Mouse (Mus musculus) G1E (cell line): ENCODE measurements at regions not wholly inside any gene's neighbourhood (a gene's known extent, or its start where the extent isn't known, plus 50 kb on each side); places are given as distances from the start of the nearest gene placed in this dataset.

Source experiments
- ATAC-seq: 2 replicates; pipeline ENCODE4 v1.8.0; 2016; ENCODE audit warnings: mild to moderate bottlenecking; ENCODE audit not compliant: insufficient number of reproducible peaks, poor library complexity, low FRiP score, severe bottlenecking; ENCODE audit errors: extremely low read depth
- DNase-seq: peaks from one replicate; pipeline ENCODE4 v3.0.0; 2012; ENCODE audit warnings: low spot score
- H3K27me3 ChIP-seq: 2 replicates; pipeline ENCODE4 v1.6.1; 2012; ENCODE audit warnings: mild to moderate bottlenecking, low read length, inconsistent platforms; ENCODE audit not compliant: insufficient read depth
- H3K36me3 ChIP-seq: replicated peaks from 2 replicates; pipeline ENCODE3; 2012; ENCODE audit warnings: mild to moderate bottlenecking, inconsistent platforms
- H3K4me1 ChIP-seq: 2 replicates; pipeline ENCODE4 v1.6.1; 2012; ENCODE audit warnings: low read depth, low read length, inconsistent platforms, mixed read lengths; ENCODE audit not compliant: insufficient read depth
- H3K4me3 ChIP-seq: 2 replicates; pipeline ENCODE4 v1.5.1; 2012; ENCODE audit warnings: low read depth, mild to moderate bottlenecking, inconsistent platforms, low read length, moderate library complexity, mixed read lengths
- H3K9me3 ChIP-seq: replicated peaks from 2 replicates; pipeline ENCODE4 v1.6.1; 2012; ENCODE audit warnings: inconsistent platforms
- CTCF ChIP-seq: IDR thresholded peaks from 2 replicates; pipeline ENCODE4 v1.5.1; 2012; ENCODE audit warnings: low read depth, low read length, inconsistent platforms, mixed read lengths
- GATA1 ChIP-seq: IDR thresholded peaks from 2 replicates; pipeline ENCODE4 v1.6.1; 2012; ENCODE audit warnings: borderline replicate concordance, low read length, inconsistent platforms, mixed read lengths
- GATA2 ChIP-seq: IDR thresholded peaks from 2 replicates; pipeline ENCODE4 v1.6.1; 2012; ENCODE audit warnings: low read depth, low read length, inconsistent platforms, borderline replicate concordance
- POLR2AphosphoS5 ChIP-seq: IDR thresholded peaks from 2 replicates; pipeline ENCODE4 v1.6.1; 2012; ENCODE audit warnings: low read depth, low read length, inconsistent platforms; ENCODE audit not compliant: insufficient replicate concordance
- TAL1 ChIP-seq: conservative IDR thresholded peaks from 2 replicates; pipeline ENCODE4 v1.6.1; 2012; ENCODE audit warnings: low read depth, low read length, inconsistent platforms, mixed read lengths

GRCm38 (mm10) chr17:88240476-88240875 is 175.4 kb upstream of the Fbxo11 start:
- ATAC-seq (no peak), DNase-seq (no peak)
- Histone ChIP-seq H3K4me1 (no peaks in the 10 kb centered on the region), H3K4me3 (no peak overlapping the region), H3K36me3 (no peaks in the 10 kb centered on the region), H3K9me3 (no peaks in the 10 kb centered on the region), H3K27me3 (no peaks in the 10 kb centered on the region)
- no peak for TF ChIP-seq POLR2AphosphoS5

GRCm38 (mm10) chr17:88248625-88249024 is 183.5 kb upstream of the Fbxo11 start:
- Histone ChIP-seq H3K36me3 (no peaks in the 10 kb centered on the region), H3K27me3 (no peaks in the 10 kb centered on the region), H3K9me3 (no peaks in the 10 kb centered on the region; the same call in 1 of the 2 replicates), H3K4me1 (no peaks in the 10 kb centered on the region), H3K4me3 (no peak overlapping the region)
- no peak for TF ChIP-seq CTCF
- no peak for TF ChIP-seq GATA2
- no peak for TF ChIP-seq POLR2AphosphoS5
- no peak for TF ChIP-seq GATA1
- TF ChIP-seq TAL1: no peak
- ATAC-seq: no peak
- DNase-seq: no peak

- TF ChIP-seq POLR2AphosphoS5: no peak
- no peak for TF ChIP-seq CTCF
- TF ChIP-seq TAL1: no peak
- DNase-seq (no peak), ATAC-seq (no peak)
- H3K4me1 ChIP-seq: peaks cover 4% of the 10 kb centered on the region; the same call in 1 of the 2 replicates
- H3K27me3 ChIP-seq: peaks cover 12% of the 10 kb centered on the region; the same call in 1 of the 2 replicates
- H3K4me3 ChIP-seq: no peak overlapping the region
- no peaks in the 10 kb centered on the region for H3K36me3 ChIP-seq
- H3K9me3 ChIP-seq: no peaks in the 10 kb centered on the region; the same call in 1 of the 2 replicates
Measured at GRCm38 (mm10) chr17:88251949-88252521, 186.9 kb upstream of the Fbxo11 start.

- no peaks in the 10 kb centered on the region for H3K9me3 ChIP-seq
- DNase-seq (peak; percentile 36), ATAC-seq (peak; percentile 40)
- peaks cover 12% of the 10 kb centered on the region; the same call in 1 of the 2 replicates for H3K27me3 ChIP-seq
- H3K4me3 ChIP-seq: no peak overlapping the region; the same call in 1 of the 2 replicates
- H3K36me3 ChIP-seq: no peaks in the 10 kb centered on the region
- TF ChIP-seq TAL1 (no peak), POLR2AphosphoS5 (no peak), CTCF (0 out of 2 replicates have a peak, but pooled peaks have one; percentile 4), GATA2 (no peak)
- H3K4me1 ChIP-seq: peaks cover 4% of the 10 kb centered on the region; the same call in 1 of the 2 replicates
Measured at GRCm38 (mm10) chr17:88255744-88256598, 184.5 kb upstream of the Foxn2 start.

GRCm38 (mm10) chr17:88256599-88257544 is 183.6 kb upstream of the Foxn2 start:
- DNase-seq (no peak), ATAC-seq (no peak)
- H3K4me1 ChIP-seq: peaks cover 4% of the 10 kb centered on the region; the same call in 1 of the 2 replicates
- no peaks in the 10 kb centered on the region for H3K36me3 ChIP-seq
- H3K9me3 ChIP-seq: no peaks in the 10 kb centered on the region
- peaks cover 12% of the 10 kb centered on the region; the same call in 1 of the 2 replicates for H3K27me3 ChIP-seq
- TF ChIP-seq POLR2AphosphoS5 (no peak), TAL1 (no peak), CTCF (no peak), GATA2 (no peak), GATA1 (no peak)
- H3K4me3 ChIP-seq: no peak overlapping the region

- no peak for ATAC-seq
Measured at GRCm38 (mm10) chr17:88258361-88258796, 182.1 kb upstream of the Foxn2 start.

More at GRCm38 (mm10) chr17:88258361-88258796, 182.1 kb upstream of the Foxn2 start:
- H3K27me3 ChIP-seq: peaks cover 12% of the 10 kb centered on the region; the same call in 1 of the 2 replicates
- H3K4me3 ChIP-seq: no peak overlapping the region
- H3K36me3 ChIP-seq: no peaks in the 10 kb centered on the region
- H3K4me1 ChIP-seq: peaks cover 4% of the 10 kb centered on the region; the same call in 1 of the 2 replicates
- H3K9me3 ChIP-seq: no peaks in the 10 kb centered on the region
- TF ChIP-seq TAL1: no peak
- no peak for TF ChIP-seq CTCF
- TF ChIP-seq POLR2AphosphoS5: no peak
- TF ChIP-seq GATA1: no peak
- no peak for TF ChIP-seq GATA2
- DNase-seq: no peak
